Mouse (Mus musculus): ENCODE measurements around the gene Hist1h3e.

Hist1h3e gene

GRCm38 (mm10) chr13:23536076-23536822 is 25.9 kb downstream of the Hist1h3e start:
- no peak for DNase-seq

DNA sequence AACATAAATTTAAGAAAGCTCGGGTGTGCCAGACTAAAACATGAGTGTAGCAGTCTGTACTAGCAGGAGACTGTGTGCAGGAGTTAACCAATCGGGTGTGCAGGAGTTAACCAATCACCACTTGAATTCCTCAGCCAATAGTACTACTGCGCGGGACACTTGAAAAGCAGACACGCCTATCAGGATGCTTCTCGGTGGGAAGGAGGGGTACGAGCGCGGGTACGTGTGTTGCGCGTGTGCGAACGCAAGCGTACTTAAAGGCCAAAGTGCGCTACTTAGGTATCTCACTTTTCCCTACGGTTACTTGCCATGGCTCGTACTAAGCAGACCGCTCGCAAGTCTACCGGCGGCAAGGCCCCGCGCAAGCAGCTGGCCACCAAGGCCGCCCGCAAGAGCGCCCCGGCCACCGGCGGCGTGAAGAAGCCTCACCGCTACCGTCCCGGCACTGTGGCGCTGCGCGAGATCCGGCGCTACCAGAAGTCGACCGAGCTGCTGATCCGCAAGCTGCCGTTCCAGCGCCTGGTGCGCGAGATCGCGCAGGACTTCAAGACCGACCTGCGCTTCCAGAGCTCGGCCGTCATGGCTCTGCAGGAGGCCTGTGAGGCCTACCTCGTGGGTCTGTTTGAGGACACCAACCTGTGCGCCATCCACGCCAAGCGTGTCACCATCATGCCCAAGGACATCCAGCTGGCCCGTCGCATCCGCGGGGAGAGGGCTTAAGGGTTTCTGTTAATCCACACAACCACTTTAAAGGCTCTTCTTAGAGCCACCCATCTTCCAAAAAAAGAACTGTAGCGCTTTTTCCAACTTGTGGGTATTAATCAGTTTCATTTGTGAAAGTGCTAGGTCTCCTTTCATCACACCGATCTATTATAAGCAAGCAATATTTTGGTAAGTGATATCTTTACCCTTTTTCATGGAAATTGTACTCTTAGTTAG is 26.8 kb downstream of the Hist1h3e start, which contains the start of gene Hist1h3g:
Hist1h3g (plus strand) TSS at position 286 of the 939 bp plus-strand sequence.
- peak; percentile 87 to 92 for DNase-seq

GRCm38 (mm10) chr13:23534368-23535131 is 27.6 kb downstream of the Hist1h3e start:
- peak in 1 of 2 experiments; percentile 19 for DNase-seq

DNA sequence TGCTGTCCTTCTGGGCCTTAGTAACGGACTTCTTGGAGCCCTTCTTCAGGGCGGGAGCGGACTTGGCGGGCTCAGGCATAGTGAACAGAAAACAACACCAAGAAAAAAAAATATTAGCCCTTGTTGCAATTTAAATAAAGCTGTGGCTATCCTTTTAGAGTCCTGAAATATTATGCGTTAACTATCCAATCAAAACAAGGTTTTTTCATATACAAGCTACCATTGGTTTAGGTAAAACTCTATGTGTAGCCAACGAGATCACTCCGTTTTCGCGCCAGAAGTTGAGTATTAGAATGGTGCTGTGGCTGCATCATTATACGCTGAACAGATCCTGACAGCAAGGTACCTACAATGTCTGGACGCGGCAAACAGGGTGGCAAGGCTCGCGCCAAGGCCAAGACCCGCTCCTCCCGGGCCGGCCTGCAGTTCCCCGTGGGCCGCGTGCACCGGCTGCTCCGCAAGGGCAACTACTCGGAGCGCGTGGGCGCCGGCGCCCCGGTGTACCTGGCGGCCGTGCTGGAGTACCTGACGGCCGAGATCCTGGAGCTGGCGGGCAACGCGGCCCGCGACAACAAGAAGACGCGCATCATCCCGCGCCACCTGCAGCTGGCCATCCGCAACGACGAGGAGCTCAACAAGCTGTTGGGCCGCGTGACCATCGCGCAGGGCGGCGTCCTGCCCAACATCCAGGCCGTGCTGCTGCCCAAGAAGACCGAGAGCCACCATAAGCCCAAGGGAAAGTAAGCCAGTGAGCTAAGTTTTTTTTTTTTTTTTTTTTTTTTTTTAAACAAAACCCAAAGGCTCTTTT is 28.4 kb downstream of the Hist1h3e start, which contains the start of gene Hist1h2af:
Hist1h2af (plus strand) TSS at position 347 of the 808 bp plus-strand sequence.
- peak; percentile 69 to 79 for DNase-seq

- no peak for DNase-seq
Observed at GRCm38 (mm10) chr13:23532262-23533075, 29.7 kb downstream of the Hist1h3e start.

- DNase-seq, result peak; percentile 97 to 98
Observed at GRCm38 (mm10) chr13:23530901-23531875, 31.0 kb downstream of the Hist1h3e start, which contains the start of gene Hist1h4h. TSS of gene Hist1h4h (plus strand) at chr13:23531050.

DNA sequence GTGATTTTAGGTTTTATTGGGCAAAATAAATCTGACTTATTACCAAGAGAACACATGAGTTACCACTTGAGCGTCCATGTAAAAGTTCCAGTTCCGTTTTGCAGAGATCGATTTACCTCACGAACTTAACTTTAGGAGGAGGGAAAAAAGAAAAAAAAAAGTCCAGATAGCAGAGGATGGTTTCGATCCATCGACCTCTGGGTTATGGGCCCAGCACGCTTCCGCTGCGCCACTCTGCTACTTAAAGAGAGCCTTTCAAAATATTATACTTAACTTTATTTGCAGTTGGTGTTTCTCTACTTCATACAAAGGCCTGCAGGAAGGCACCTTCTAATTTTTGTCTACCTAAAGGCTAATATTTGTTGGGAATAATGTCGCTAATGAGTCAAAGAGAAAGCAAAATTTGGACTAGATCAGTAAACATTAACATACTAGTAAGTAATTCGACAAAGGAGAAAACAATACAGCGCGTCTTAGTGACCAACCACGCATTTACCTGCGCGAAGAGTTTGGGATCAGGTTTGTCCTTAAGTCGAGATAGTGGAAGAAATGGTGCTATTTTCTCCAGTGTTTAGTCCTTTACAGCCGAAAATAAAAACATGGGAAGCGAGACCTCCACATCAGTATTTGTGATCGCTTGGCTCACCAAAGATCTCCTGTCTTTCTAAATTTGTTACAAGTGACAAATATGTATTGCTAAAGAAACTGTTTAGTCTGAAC is 31.8 kb downstream of the Hist1h3e start:
- DNase-seq, result peak; percentile 47 to 77

DNA sequence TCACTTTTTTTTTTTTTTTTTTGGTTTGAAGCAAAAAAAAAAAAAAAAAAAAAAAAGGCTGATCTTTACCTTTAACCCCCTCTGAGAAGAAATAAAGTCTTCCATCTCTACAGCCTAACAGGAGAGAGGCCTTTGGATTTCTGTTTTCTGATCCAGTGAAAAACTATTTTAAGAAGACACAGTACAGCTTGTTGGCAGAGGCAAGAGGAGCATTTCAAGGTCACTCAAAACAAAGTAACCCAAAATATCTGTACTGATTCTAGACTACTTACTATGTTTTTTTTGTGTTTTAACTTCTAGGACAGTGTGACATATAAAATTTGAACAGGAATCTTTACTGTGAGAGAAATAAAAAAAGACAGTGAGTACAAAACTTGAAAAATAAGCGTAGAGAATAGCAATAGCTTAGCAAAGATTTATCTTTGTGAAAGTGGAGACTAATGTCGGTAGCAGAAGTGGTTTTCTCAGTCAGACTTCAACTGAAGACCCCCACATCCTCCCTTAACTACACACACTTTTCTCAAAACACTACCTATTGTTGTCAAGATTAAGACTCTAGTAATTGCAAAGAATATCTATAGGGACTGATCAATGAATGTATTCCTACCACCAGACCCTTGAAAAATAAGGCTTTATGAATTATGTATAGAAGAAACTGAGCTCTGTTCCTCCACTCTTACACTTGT is 32.5 kb downstream of the Hist1h3e start:
- no peak for DNase-seq

GRCm38 (mm10) chr13:23529005-23529404 is 33.2 kb downstream of the Hist1h3e start:
- DNase-seq, result no peak

DNA sequence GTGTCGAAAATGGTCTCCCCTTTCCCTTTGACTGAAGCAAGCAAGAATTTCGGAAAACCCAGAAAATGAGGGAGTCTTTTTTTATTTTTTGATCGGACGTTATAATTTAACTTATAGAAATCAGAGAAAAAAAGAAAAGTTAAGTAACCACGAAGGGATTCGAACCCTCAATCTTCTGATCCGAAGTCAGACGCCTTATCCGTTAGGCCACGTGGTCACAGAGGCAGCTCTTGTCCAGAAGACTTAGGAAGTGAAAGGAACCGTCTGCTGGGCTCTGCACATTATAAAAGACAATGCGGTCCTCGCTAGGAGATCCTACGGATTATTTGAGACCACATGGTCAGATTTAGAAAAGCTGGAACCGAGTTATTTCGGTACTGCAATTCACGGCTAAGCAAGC is 35.9 kb downstream of the Hist1h3e start:
- DNase-seq, result peak; percentile 84 to 93

- DNase-seq, result no peak
Observed at GRCm38 (mm10) chr13:23525901-23526300, 36.3 kb downstream of the Hist1h3e start.

- peak; percentile 73 to 87 for DNase-seq
Observed at GRCm38 (mm10) chr13:23524654-23525053, 37.5 kb downstream of the Hist1h3e start.

GRCm38 (mm10) chr13:23523976-23524375 is 38.2 kb downstream of the Hist1h3e start:
- DNase-seq, result no peak

- DNase-seq, result peak; percentile 81 to 84
Observed at GRCm38 (mm10) chr13:23521703-23522102, 40.5 kb downstream of the Hist1h3e start.

GRCm38 (mm10) chr13:23519416-23519815 is 42.8 kb downstream of the Hist1h3e start:
- DNase-seq, result peak; percentile 68 to 88

DNA sequence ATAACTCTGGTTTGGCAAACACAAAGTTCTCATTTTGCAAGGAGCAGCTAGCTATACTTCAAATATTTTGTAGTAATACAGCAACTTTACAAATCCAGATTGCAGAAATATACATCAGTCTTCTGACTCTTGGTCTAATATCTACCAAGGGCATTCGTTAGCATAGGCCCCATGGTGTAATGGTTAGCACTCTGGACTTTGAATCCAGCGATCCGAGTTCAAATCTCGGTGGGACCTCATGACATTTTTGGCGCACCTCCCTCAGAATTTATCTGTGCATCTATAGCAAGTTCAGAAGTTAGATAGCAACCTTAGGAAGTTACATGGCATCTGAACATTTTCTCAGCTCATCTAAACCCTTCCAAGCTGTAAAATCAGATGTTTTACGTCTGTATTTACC is 43.3 kb downstream of the Hist1h3e start:
- peak; percentile 62 to 87 for DNase-seq

GRCm38 (mm10) chr13:23518295-23518603 is 43.9 kb downstream of the Hist1h3e start:
- DNase-seq, result no peak

DNA sequence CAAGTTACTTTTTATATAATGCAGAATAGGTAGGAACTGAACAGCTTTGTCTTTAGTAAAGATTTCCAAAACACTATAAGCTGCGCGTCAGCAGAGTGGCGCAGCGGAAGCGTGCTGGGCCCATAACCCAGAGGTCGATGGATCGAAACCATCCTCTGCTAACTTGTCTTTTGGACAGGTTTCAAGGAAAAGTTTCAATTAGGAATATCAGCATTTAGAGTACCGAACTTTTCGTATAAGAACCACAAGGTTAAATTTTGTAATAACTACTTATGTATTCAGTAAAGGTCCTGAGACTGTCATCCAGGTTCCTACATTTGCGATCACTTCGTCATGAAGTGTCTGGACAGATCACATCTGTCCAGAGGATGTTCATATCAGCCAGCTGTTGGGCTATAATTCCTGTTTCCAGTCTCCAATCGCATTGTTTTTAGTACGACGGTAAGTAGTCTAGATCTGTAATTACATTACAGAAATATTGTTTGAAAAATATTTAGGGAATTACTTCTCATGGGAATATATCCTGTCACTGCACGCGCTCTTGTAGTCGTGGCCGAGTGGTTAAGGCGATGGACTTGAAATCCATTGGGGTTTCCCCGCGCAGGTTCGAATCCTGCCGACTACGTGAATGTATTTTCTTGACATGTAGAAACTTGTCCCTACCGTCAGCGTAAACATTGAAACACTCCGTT is 44.4 kb downstream of the Hist1h3e start:
- DNase-seq, result peak; percentile 89 to 91

All from lung, postnatal 4 days (tissue).